Mouse (Mus musculus) macrophage (primary cell): Measurements from ENCODE around the gene Rnf5. TPM values are rescaled to one million over a fixed set of nuclear protein-coding genes. Genes with fewer than 3 reads are reported as not detected.

ENCODE experiments used
- H3K27ac ChIP-seq: fragments of 350-480 bp; formaldehyde crosslinking; 2 replicates; pipeline ENCODE4 v1.9.0; 2021
- H3K36me3 ChIP-seq: fragments of 350-480 bp; formaldehyde crosslinking; 2 replicates; pipeline ENCODE4 v1.9.0; 2021; ENCODE audit errors: inconsistent target
- H3K4me3 ChIP-seq: fragments of 350-480 bp; formaldehyde crosslinking; 2 replicates; pipeline ENCODE4 v1.9.0; 2021; ENCODE audit errors: inconsistent target
- H3K79me2 ChIP-seq: fragments of 350-480 bp; formaldehyde crosslinking; 2 replicates; pipeline ENCODE4 v1.9.0; 2021; ENCODE audit errors: inconsistent target
- WGBS: methylation state at CpG from one replicate; pipeline ENCODE4 v1.1.7; 2026; ENCODE audit warnings: inconsistent platforms; ENCODE audit not compliant: missing documents; 5-methylcytosine and 5-hydroxymethylcytosine counted together
- polyA plus RNA-seq: library from polyadenylated mRNA; stranded (reverse); fragments of 250-400 nt; gene quantifications from 3 replicates; pipeline ENCODE4 v1.2.4, GENCODE M21; 2018; ENCODE audit warnings: inconsistent platforms

Gene Rnf5
- polyA plus RNA-seq, 1 experiment from 2014 or later: 45.1 TPM

DNA sequence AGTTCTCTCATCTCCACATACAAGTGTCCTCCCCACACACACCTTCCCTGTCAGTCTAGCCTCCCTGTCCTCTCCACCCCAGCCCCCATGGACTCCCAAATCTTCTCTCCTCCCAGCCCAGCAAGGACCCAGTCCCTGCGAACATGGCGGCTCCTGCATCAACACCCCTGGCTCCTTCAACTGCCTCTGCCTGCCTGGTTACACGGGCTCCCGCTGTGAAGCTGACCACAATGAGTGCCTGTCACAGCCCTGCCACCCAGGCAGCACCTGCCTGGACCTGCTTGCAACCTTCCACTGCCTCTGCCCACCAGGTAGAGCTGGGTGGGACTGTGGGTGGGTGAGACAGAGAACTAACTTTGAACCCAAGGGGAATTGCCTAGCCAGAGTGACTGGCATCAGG lies 33.6 kb downstream of the Rnf5 start:
- 86% methylated on average over 4 of the region's 4 CpGs for WGBS
- Histone ChIP-seq H3K36me3 (no peaks in the 10 kb centered on the region), H3K4me3 (no peak overlapping the region), H3K79me2 (no peaks in the 10 kb centered on the region), H3K27ac (no peak overlapping the region)

DNA sequence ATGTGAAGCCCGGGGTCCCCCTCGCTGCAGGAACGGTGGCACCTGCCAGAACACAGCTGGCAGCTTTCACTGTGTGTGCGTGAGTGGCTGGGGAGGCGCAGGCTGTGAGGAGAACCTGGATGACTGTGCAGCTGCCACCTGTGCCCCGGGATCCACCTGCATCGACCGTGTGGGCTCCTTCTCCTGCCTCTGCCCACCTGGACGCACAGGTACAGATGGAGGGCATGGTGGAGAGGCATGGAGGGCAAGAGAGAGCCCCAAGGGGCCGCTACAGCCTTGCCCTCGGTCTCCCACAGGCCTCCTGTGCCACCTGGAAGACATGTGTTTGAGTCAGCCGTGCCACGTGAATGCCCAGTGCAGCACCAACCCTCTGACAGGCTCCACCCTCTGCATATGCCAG lies 35.1 kb downstream of the Rnf5 start:
- Histone ChIP-seq H3K4me3 (no peak overlapping the region), H3K79me2 (no peaks in the 10 kb centered on the region), H3K27ac (no peak overlapping the region), H3K36me3 (no peaks in the 10 kb centered on the region)
- WGBS: 86% methylated on average over 13 of the region's 13 CpGs

DNA sequence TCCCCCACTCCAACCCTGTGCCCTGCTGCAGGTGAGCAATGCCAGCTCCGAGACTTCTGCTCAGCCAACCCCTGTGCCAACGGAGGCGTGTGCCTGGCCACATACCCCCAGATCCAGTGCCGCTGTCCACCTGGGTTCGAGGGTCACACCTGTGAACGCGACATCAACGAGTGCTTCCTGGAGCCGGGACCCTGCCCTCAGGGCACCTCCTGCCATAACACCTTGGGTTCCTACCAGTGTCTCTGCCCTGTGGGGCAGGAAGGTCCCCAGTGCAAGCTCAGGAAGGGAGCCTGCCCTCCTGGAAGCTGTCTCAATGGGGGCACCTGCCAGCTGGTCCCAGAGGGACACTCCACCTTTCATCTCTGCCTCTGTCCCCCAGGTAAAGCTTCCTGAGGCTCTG lies 36.2 kb downstream of the Rnf5 start:
- WGBS: 92% methylated on average over 9 of the region's 9 CpGs
- Histone ChIP-seq H3K27ac (no peak overlapping the region), H3K4me3 (no peak overlapping the region), H3K79me2 (no peaks in the 10 kb centered on the region), H3K36me3 (no peaks in the 10 kb centered on the region)

DNA sequence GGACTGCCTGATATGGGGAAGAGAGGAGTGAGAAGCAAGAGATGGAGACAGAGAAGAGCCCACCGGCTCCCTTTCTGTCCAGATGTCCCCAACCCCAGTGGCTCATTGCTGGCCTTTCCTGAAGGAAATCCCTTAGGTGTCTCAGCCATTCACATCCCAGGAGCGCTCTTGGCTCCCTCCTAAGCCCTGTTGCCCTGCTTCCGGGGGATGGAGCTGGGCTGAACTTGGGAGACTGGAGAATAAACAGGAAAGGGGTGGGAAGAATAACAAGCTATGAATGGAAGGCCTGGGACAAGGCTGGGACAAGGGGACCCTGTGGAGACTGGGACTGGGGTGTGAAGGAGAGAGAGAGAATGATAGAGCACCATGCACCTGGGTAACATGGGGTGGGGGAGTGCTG lies 38.7 kb downstream of the Rnf5 start:
- Histone ChIP-seq H3K79me2 (no peaks in the 10 kb centered on the region), H3K27ac (no peak overlapping the region), H3K4me3 (no peak overlapping the region), H3K36me3 (no peaks in the 10 kb centered on the region)
- 100% methylated on average over 1 of the region's 3 CpGs for WGBS

DNA sequence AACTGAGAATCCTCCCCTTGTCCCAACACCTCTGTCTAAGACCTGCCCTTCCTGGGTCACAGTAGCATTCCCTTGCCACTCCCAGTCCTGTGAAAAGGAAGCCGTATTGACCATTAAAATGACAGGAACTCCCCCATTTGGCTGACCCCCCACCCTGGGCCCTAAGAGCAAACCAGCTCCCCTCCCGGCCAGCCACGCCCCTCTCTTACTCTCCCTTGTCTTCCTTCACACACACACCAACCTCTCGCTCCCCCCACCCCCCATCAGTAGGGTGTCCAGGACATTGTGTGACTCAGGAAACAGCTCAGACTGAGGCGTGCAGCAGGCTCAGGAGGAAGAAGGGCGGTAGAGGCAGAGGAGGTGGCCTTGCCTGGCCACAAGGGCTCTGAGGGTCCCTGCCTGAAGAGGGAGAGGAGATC lies 39.5 kb downstream of the Rnf5 start, which contains the start of gene Notch4:
Gene Notch4 (plus strand): TSS at position 266 of the 419 bp plus-strand sequence.
- WGBS: 42% methylated on average over 6 of the region's 6 CpGs

DNA sequence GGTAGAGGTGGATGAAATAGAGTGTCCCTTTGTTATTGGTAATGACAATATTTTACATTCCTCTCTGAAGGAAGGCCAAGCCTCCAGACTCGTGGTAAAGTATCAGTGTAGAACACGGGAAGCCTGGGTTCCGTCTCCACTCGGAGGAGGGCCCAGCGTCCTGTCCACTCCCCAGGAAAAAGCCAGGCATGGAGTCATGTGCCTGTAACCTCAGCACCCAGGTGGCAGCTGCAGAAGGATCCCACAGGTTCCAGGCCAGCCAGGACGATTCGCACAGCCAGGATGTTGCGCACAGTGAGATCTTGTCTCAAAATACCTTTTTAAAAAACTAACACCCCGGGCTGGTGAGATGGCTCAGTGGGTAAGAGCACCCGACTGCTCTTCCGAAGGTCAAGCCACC lies 40.1 kb downstream of the Rnf5 start:
- Histone ChIP-seq H3K79me2 (no peaks in the 10 kb centered on the region), H3K27ac (no peak overlapping the region), H3K4me3 (no peak overlapping the region), H3K36me3 (no peaks in the 10 kb centered on the region)
- 95% methylated on average over 11 of the region's 11 CpGs for WGBS

More for the DNA sequence above, 39.5 kb downstream of the Rnf5 start, which contains the start of gene Notch4:
- H3K36me3 ChIP-seq: no peaks in the 10 kb centered on the region
- H3K27ac ChIP-seq: no peak within 1 kb of the TSS
- no peaks in the 10 kb centered on the region for H3K79me2 ChIP-seq
- H3K4me3 ChIP-seq: no peak within 1 kb of the TSS

DNA sequence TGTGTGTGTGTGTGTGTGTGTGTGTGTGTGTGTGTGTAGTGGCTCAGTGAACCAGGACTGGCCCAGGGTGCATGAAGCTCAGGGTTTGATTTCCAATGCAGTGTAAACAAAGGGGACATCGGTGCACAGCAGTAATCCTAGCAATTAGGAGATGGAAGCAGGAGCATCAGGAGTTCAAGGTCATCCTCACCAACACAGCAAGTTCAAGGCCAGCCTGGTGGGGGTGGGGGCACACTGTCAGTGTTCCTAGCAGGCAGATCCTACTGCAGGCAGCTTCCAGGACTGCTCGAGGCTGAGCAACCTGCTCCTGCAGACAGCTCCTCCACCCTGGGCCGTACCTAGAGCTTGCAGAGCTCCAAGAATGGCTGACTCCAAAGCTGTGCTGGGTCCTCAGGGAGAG lies 40.9 kb downstream of the Rnf5 start:
- no peak overlapping the region for H3K4me3 ChIP-seq
- WGBS: 95% methylated on average over 3 of the region's 3 CpGs
- no peaks in the 10 kb centered on the region for H3K79me2 ChIP-seq
- H3K27ac ChIP-seq: no peak overlapping the region
- H3K36me3 ChIP-seq: no peaks in the 10 kb centered on the region

DNA sequence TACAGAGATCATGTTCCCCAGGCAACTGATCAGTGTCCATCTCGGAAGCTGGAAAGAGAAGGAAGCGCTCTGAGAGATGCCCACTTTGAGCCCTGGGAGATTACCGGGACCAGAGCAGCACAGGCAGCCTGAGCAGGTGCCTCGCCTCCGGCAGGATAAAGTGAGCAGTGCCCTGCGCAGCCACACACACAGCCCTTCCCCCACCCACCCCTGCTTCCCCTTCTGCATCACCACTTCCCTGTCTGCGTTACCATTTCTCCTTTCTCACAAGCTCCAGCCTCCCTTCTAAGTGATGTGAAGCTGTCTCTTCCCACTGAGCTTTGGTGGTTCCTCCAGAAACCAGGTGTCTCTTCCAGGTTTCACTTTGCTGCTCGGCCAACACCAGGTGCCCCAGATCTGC lies 42.3 kb downstream of the Rnf5 start:
- Histone ChIP-seq H3K79me2 (no peaks in the 10 kb centered on the region), H3K4me3 (no peak overlapping the region), H3K27ac (0 out of 2 replicates have a peak overlapping the region, but pooled peaks have one; percentile 12), H3K36me3 (no peaks in the 10 kb centered on the region)
- 3% methylated on average over 8 of the region's 8 CpGs for WGBS

DNA sequence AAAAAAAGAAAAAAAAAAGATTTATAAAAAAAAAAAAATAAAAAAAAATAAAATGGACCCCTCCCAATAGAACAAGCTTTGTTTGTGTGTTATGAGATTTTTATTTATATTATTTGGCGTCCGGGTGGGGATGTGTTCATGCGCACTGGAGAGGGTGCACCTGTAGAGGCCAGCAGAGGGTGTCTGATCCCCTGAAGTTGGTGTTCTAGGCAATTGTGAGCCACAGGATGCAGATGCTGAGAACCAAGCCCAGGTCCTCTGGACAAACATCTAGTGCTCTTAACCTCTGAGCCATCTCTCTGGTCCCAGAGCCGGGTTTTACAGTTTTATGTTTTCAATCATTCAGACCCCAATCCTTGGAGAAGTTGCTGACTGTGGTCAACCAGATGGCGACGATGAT lies 43.1 kb downstream of the Rnf5 start:
- Histone ChIP-seq H3K27ac (no peak overlapping the region), H3K4me3 (no peak overlapping the region), H3K36me3 (no peaks in the 10 kb centered on the region), H3K79me2 (no peaks in the 10 kb centered on the region)
- 81% methylated on average over 6 of the region's 6 CpGs for WGBS

DNA sequence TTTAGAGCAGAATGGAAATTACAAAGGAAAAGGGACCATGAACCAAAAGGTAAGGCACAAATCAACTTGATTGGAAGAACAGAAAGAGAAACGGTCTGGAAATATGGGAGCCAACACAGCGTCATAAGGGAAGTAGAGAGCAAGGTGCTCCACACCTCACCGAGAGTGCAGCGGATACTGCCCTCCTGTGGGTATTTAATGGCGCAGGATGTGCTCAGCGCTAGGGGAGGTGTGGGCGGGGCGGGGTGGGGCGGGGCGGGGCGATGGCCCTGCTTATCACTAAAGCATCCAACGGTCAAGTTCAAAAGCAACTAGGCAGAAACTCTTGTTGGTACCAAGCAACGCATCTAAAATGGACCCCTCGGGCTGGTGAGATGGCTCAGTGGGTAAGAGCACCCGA lies 43.6 kb downstream of the Rnf5 start:
- WGBS: 80% methylated on average over 4 of the region's 15 CpGs

DNA sequence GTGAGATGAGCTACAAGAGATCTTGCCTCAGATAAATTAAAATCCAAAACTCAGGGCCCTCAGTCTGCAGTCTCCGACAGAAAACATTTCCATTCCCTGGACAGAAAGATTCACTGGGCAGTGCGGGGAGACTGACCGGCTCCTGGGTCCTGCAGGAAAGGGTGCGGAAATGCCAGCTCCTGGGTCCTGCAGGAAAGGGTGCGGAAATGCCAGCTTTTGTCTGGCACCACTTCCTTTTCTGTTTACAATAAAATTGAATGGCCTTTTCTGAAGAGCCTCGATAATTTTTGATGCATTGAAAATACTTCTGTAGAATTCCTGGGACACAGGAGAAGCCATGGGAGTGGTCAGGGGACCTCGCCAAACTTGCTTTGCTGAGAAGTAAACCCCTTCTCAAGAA lies 44.4 kb downstream of the Rnf5 start:
- Histone ChIP-seq H3K36me3 (no peaks in the 10 kb centered on the region), H3K27ac (no peak overlapping the region), H3K79me2 (no peaks in the 10 kb centered on the region), H3K4me3 (no peak overlapping the region)
- WGBS: 88% methylated on average over 7 of the region's 7 CpGs

More for the DNA sequence above, 43.6 kb downstream of the Rnf5 start:
- Histone ChIP-seq H3K36me3 (no peaks in the 10 kb centered on the region), H3K79me2 (no peaks in the 10 kb centered on the region), H3K4me3 (no peak overlapping the region), H3K27ac (no peak overlapping the region)

DNA sequence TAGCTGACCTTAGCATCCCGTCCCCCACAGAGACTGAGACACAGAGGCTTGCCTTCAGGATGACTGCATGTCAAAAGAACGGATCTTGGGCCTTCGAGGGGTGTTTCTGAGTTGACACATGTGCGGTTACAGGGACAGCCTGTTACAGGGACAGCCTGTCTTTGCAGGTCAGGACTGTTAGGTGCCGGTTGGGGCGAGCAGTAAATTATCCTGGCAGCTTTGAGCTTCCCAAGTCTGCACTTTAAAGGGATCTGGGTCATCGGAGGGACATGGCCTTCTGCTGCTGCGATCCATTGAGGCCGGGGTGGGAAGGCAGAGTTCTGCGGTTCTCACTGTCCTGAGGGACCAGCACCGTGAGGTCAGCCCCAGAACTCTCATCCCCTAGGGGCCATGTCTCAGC lies 46.1 kb downstream of the Rnf5 start:
- Histone ChIP-seq H3K27ac (peak overlapping the region; percentile 71), H3K4me3 (no peak overlapping the region), H3K36me3 (no peaks in the 10 kb centered on the region), H3K79me2 (no peaks in the 10 kb centered on the region)
- 90% methylated on average over 10 of the region's 11 CpGs for WGBS

DNA sequence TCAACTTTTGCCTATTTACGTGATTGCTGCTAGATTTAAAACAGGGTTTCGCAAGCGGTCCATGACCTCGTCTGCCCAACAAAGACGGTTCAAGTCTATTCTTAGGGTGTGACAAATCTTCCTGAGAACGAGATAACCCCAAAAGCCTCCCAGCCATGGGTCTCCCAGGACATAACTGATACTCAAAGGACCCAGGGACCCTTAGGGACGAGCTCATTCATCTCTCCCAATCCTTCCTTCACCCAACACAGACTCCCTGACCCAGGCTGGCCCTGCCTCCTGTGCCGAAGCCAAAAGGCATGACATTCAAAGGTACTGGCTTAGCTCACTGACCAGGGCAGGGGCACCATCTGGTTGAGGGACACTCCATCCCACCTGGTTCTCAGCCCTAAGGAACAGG lies 47.1 kb downstream of the Rnf5 start:
- Histone ChIP-seq H3K79me2 (no peaks in the 10 kb centered on the region), H3K36me3 (no peaks in the 10 kb centered on the region), H3K27ac (peak overlapping the region; percentile 71), H3K4me3 (no peak overlapping the region)
- WGBS: 44% methylated on average over 8 of the region's 8 CpGs

DNA sequence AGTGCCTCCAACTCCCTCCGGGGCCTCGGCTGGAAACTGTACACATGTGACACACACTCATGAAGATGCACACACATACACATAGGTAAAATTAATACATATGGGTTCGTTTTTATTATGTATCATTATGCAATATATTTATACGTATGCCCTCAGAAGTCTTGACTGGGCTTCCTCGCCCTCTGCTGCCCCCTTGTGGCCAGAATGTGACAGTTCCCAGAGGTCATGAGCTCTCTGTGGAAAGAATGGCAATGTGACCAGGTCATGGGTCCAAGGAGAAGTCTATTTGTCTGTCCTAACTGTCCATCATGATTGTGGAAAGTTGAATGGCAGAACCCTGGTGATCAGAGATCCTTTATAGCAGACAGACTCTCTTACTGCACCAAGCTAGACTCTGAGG lies 48.0 kb downstream of the Rnf5 start:
- 20% methylated on average over 5 of the region's 5 CpGs for WGBS
- Histone ChIP-seq H3K79me2 (no peaks in the 10 kb centered on the region), H3K36me3 (no peaks in the 10 kb centered on the region), H3K27ac (peak overlapping the region; percentile 71), H3K4me3 (no peak overlapping the region)
